Mouse (Mus musculus) cortical plate, adult 2 months (tissue): ENCODE results near the gene Pex14.

Experiments
- CTCF ChIP-seq: fragments of 200-500 bp; IDR thresholded peaks from 2 replicates; pipeline ENCODE4 v1.5.1; 2011; ENCODE audit warnings: mild to moderate bottlenecking, control low read depth, low read length; ENCODE audit not compliant: insufficient read depth; ENCODE audit errors: extremely low read depth
- POLR2A ChIP-seq: fragments of 200-500 bp; IDR thresholded peaks from 2 replicates; pipeline ENCODE4 v1.6.1; 2011; ENCODE audit warnings: mild to moderate bottlenecking, low read length, control low read depth; ENCODE audit not compliant: insufficient read depth; ENCODE audit errors: extremely low read depth

GRCm38 (mm10) chr4:148923414-148923813 lies 176.3 kb downstream of the Pex14 start:
- no peak for TF ChIP-seq CTCF
- TF ChIP-seq POLR2A: no peak
